Mouse (Mus musculus) liver, embryonic 14.5 days (tissue): ENCODE data around the gene L1cam.

ENCODE experiments used
- CTCF ChIP-seq: IDR thresholded peaks from 2 replicates; pipeline ENCODE4 v1.5.1; 2016; ENCODE audit warnings: antibody characterized with exemption, low read depth, control low read depth
- EP300 ChIP-seq: IDR thresholded peaks from 2 replicates; pipeline ENCODE4 v1.6.1; 2016; ENCODE audit warnings: antibody characterized with exemption, low read depth

GRCm38 (mm10) chrX:73871956-73872355 is 23.9 kb downstream of the L1cam start:
- no peak for TF ChIP-seq CTCF
- TF ChIP-seq EP300 = no peak
